Comparison of ENCODE assay signal across 8 mouse cellular contexts in the genomic region with DNA sequence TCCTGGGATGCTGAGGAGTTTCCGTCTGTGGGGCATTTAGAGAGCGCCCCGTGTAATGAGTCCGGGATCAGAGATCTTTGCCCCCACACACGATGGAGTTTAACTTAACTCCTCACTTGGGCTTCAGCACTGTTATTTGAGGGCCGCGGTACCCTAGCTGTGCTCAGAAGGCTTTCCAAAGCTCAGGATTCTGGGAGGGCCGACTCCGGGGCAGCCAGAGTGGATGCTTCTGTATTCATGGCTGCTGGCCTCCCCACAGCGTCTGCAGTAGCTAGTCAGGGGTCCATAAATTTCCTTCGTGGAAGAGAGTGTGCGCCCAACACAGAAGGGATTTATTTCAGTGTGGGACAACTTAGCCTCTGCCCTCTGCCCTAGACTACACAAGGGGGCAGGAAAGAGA.
DNase-seq lines count a peak whose midpoint lies in the region; ATAC-seq and TF ChIP-seq lines count a peak whose summit lies in the region.

No protein-coding gene starts in this region.

- H3K36me3 ChIP-seq in heart, embryonic 15.5 days = peaks cover 3% of the 10 kb centered on the region; the same call in 1 of the 2 replicates
- no peaks in the 10 kb centered on the region for H3K36me3 ChIP-seq in ES-E14 (ENCODE audit: control insufficient read depth, insufficient read depth, low read length, poor library complexity, severe bottlenecking)
- H3K36me3 ChIP-seq in hindbrain, embryonic 10.5 days = no peaks in the 10 kb centered on the region
- H3K36me3 ChIP-seq in midbrain, embryonic 10.5 days = no peaks in the 10 kb centered on the region

- intact Hi-C loops in heart, postnatal 36 days (cut with DNase I) = no loop called here

- no peak overlapping the region for H3K9ac ChIP-seq in heart, embryonic 15.5 days
- no peak overlapping the region for H3K9ac ChIP-seq in ES-E14 (ENCODE audit: insufficient read depth, low read depth, low read length, poor library complexity, severe bottlenecking)

- peak overlapping the region; percentile 66 for H3K4me2 ChIP-seq in heart, embryonic 15.5 days

- in situ Hi-C loops in ES-E14 (cut with MboI; ENCODE audit: low sequenced_read_pairs in 2 of 2, unreplicated experiment in 2 of 2) = no loop called here

- 35% methylated on average over 12 of the region's 12 CpGs for WGBS in heart, embryonic 15.5 days
- 11% methylated on average over 12 of the region's 12 CpGs for WGBS in hindbrain, embryonic 10.5 days
- 11% methylated on average over 12 of the region's 12 CpGs for WGBS in midbrain, embryonic 10.5 days

- peak overlapping the region; percentile 39 for H3K4me3 ChIP-seq in heart, embryonic 15.5 days
- H3K4me3 ChIP-seq in ES-E14 (ENCODE audit: insufficient read depth in 1 of 2, low read depth in 1 of 2, low read length in 2 of 2, poor library complexity in 1 of 2, severe bottlenecking in 1 of 2) = peak overlapping the region; percentile 35 to 60
- H3K4me3 ChIP-seq in hindbrain, embryonic 10.5 days = peak overlapping the region; percentile 52
- peak overlapping the region; percentile 61 for H3K4me3 ChIP-seq in midbrain, embryonic 10.5 days

- H3K27ac ChIP-seq in heart, embryonic 15.5 days = no peak overlapping the region
- no peak overlapping the region for H3K27ac ChIP-seq in ES-E14 (ENCODE audit: insufficient read depth, low read depth, low read length, poor library complexity, severe bottlenecking)
- peak overlapping the region; percentile 82 for H3K27ac ChIP-seq in hindbrain, embryonic 10.5 days
- H3K27ac ChIP-seq in midbrain, embryonic 10.5 days (replicated peaks) = peak overlapping the region; percentile 74

- peaks cover 27% of the 10 kb centered on the region for H3K27me3 ChIP-seq in heart, embryonic 15.5 days
- H3K27me3 ChIP-seq in hindbrain, embryonic 10.5 days (ENCODE audit: insufficient read depth, poor library complexity, severe bottlenecking) = peaks cover 64% of the 10 kb centered on the region
- peaks cover 65% of the 10 kb centered on the region for H3K27me3 ChIP-seq in midbrain, embryonic 10.5 days (ENCODE audit: low read depth, poor library complexity, severe bottlenecking)

- ATAC-seq in heart, embryonic 15.5 days (replicated peaks; ENCODE audit: insufficient number of reproducible peaks, insufficient read depth, low FRiP score, low read depth) = no peak

- no peaks in the 10 kb centered on the region for H3K9me3 ChIP-seq in heart, embryonic 15.5 days (replicated peaks)
- no peaks in the 10 kb centered on the region for H3K9me3 ChIP-seq in ES-E14 (ENCODE audit: control insufficient read depth, insufficient read depth, low read depth, low read length)
- H3K9me3 ChIP-seq in hindbrain, embryonic 10.5 days = no peaks in the 10 kb centered on the region
- H3K9me3 ChIP-seq in midbrain, embryonic 10.5 days (replicated peaks) = no peaks in the 10 kb centered on the region

- H3K4me1 ChIP-seq in heart, embryonic 15.5 days (replicated peaks) = peaks cover 27% of the 10 kb centered on the region
- H3K4me1 ChIP-seq in ES-E14 (ENCODE audit: control insufficient read depth in 2 of 2, insufficient read depth in 2 of 2, low read length in 2 of 2, poor library complexity in 1 of 2) = peaks cover 0 to 2% of the 10 kb centered on the region in 2 experiments; a peak in 1 of 4 replicates
- peaks cover 56% of the 10 kb centered on the region for H3K4me1 ChIP-seq in hindbrain, embryonic 10.5 days (replicated peaks)
- H3K4me1 ChIP-seq in midbrain, embryonic 10.5 days = peaks cover 34% of the 10 kb centered on the region

- no peak for DNase-seq in heart, postnatal 36 days
- DNase-seq in ES-E14 (ENCODE audit: low read depth, low spot score) = no peak
- DNase-seq in hindbrain, embryonic 10.5 days (ENCODE audit: low spot score) = no peak
- DNase-seq in midbrain, embryonic 10.5 days (ENCODE audit: low spot score) = no peak
- no peak for DNase-seq in thymus, postnatal 0 days (ENCODE audit: low spot score)
- no peak for DNase-seq in embryo, embryonic 11 days
- no peak for DNase-seq in cerebellum, adult 9-11 months

TF ChIP-seq in ES-E14, 5 proteins besides CTCF, POLR2A, EP300 and RAD21:
- TF ChIP-seq MAFK (IDR thresholded peaks at IDR 0.05; ENCODE audit: insufficient read depth, low read depth, low read length) (no peak), CHD2 (IDR thresholded peaks at IDR 0.05; ENCODE audit: low read depth, low read length) (no peak), ZC3H11A (IDR thresholded peaks at IDR 0.05; ENCODE audit: borderline replicate concordance, low read depth, low read length) (no peak), ZNF384 (IDR thresholded peaks at IDR 0.05; ENCODE audit: low read depth, low read length) (no peak), HCFC1 (IDR thresholded peaks at IDR 0.05; ENCODE audit: borderline replicate concordance, insufficient read depth, low read length) (no peak)

Comparison
In these comparisons a context has a peak if more than half of its experiments do, and no peak if none do; other contexts are left out.
1. H3K27ac ChIP-seq: peak in hindbrain, embryonic 10.5 days (single experiment) and midbrain, embryonic 10.5 days (single experiment); none in heart, embryonic 15.5 days (single experiment) and ES-E14 (single experiment).
2. Peak in every context shown above with its lines, with median percentiles within 50 percentile points of each other: H3K4me3 ChIP-seq.